Mouse (Mus musculus) kidney, postnatal 0 days (tissue): ENCODE results near the gene Amot. TPM values are rescaled to one million over a fixed set of nuclear protein-coding genes. Genes with fewer than 3 reads are reported as not detected.
A peak's percentile ranks its signal among the peaks of the same experiment; 100 is the strongest.

ENCODE experiments used
- ATAC-seq: fragments of 200-750 bp; cut with Nextera tagmentation; replicated peaks from 2 replicates; pipeline ENCODE4 v1.8.0; 2017; ENCODE audit warnings: low read depth, moderate number of reproducible peaks, moderate TSS enrichment, moderate library complexity; ENCODE audit not compliant: low FRiP score
- DNase-seq: peaks from one replicate; pipeline ENCODE4 v3.0.0-alpha.2; 2016; ENCODE audit warnings: low spot score
- H3K27ac ChIP-seq: fragments of 300-500 bp; sonication (generic); 2 replicates; pipeline ENCODE4 v1.5.1; 2014; ENCODE audit warnings: mild to moderate bottlenecking
- H3K27me3 ChIP-seq: fragments of 300-500 bp; sonication (generic); 2 replicates; pipeline ENCODE4 v1.6.1; 2014; ENCODE audit warnings: low read length, mixed read lengths; ENCODE audit not compliant: insufficient read depth
- H3K36me3 ChIP-seq: fragments of 300-500 bp; sonication (generic); 2 replicates; pipeline ENCODE4 v1.6.1; 2014; ENCODE audit warnings: low read length, mixed read lengths; ENCODE audit not compliant: insufficient read depth
- H3K4me1 ChIP-seq: fragments of 300-500 bp; sonication (generic); replicated peaks from 2 replicates; pipeline ENCODE4 v1.6.1; 2014; ENCODE audit warnings: antibody characterized with exemption, low read length, mixed read lengths; ENCODE audit not compliant: insufficient read depth
- H3K4me2 ChIP-seq: fragments of 300-500 bp; sonication (generic); 2 replicates; pipeline ENCODE4 v1.6.1; 2014; ENCODE audit warnings: mild to moderate bottlenecking, low read length, moderate library complexity, mixed read lengths
- H3K4me3 ChIP-seq: fragments of 300-500 bp; sonication (generic); replicated peaks from 2 replicates; pipeline ENCODE4 v1.5.1; 2014; ENCODE audit warnings: low read depth, low read length
- H3K9ac ChIP-seq: fragments of 300-500 bp; sonication (generic); 2 replicates; pipeline ENCODE4 v1.6.1; 2014; ENCODE audit warnings: low read depth, low read length
- H3K9me3 ChIP-seq: fragments of 300-500 bp; sonication (generic); replicated peaks from 2 replicates; pipeline ENCODE4 v1.6.1; 2016; ENCODE audit warnings: low read length, inconsistent platforms, mixed read lengths
- CTCF ChIP-seq: IDR thresholded peaks from 2 replicates; pipeline ENCODE4 v1.5.1; 2016; ENCODE audit warnings: antibody characterized with exemption, low read depth, mild to moderate bottlenecking, moderate library complexity
- WGBS: fragments of 180-500 bp; shearing (Covaris S2); extraction: QIAGEN DNeasy Blood & Tissue Kit; methylation state at CpG from one replicate; pipeline ENCODE4 v1.1.7; 2014; 5-methylcytosine and 5-hydroxymethylcytosine counted together
- polyA plus RNA-seq: library from polyadenylated mRNA; unstranded; fragments of >200 nt; fragmentation: Nextera tagmentation; extraction: Ambion mirVana; gene quantifications from 2 replicates; pipeline ENCODE4 v1.2.1, GENCODE M21; 2015

Amot gene
- 16.2 and 16.3 TPM in 2 replicates for polyA plus RNA-seq

DNA sequence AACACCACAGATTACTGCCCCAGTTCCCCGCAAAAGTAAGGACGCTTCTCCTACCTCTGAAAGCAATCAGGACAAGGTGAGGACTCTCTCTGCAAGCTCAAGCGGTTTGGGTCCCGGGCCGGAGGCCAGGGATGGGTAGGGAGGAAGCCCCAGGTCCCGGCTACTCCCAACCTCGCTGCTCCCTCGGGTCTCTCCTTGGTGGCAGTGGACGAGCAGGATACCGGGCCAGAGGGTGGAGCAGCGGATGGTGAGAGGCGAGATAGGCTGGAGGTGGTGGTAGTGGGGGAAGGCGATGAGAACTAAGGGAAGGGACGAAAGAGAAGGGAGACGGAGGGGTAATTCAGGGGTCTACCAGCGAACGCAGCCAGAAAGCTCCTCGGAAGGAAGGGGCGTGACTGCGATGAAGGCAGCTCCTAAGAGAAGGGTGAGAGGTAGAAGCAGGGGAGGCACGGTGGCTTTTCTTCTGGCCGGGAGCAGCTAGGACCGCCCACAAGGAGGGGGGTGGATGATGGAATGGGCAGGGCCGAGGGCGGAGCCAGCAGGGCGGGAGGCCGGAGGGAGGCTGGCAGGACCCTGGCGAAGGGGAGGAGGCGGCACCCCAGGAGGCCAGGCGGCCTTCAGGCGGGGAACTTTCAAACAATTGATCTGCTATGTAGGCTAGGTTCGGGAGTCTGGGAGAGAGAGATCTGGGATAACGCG is at the start of gene Amot:
Gene Amot, minus strand, starts transcription at position 465 of the 699 bp plus-strand sequence.
- Histone ChIP-seq H3K4me1 (no peaks in the 10 kb centered on the region), H3K27ac (peak within 1 kb of the TSS; percentile 68), H3K9ac (peak within 1 kb of the TSS; percentile 67), H3K27me3 (no peaks in the 10 kb centered on the region), H3K4me3 (peak within 1 kb of the TSS; percentile 54), H3K4me2 (peak within 1 kb of the TSS; percentile 56), H3K36me3 (no peaks in the 10 kb centered on the region), H3K9me3 (no peaks in the 10 kb centered on the region)
- no peak for TF ChIP-seq CTCF
- WGBS: 20% methylated on average over 34 of the region's 34 CpGs
- peak; percentile 94 for ATAC-seq
- peak; percentile 92 for DNase-seq

- Histone ChIP-seq H3K4me1 (no peaks in the 10 kb centered on the region), H3K9ac (no peak overlapping the region), H3K4me3 (no peak overlapping the region), H3K27ac (no peak overlapping the region), H3K9me3 (no peaks in the 10 kb centered on the region), H3K4me2 (no peak overlapping the region), H3K27me3 (no peaks in the 10 kb centered on the region), H3K36me3 (no peaks in the 10 kb centered on the region)
- TF ChIP-seq CTCF: no peak
- 74% methylated on average over 3 of the region's 3 CpGs for whole genome bisulfite sequencing
- no peak for DNase-seq
- no peak for ATAC-seq
Measured at GRCm38 (mm10) chrX:145545060-145545459, 40.1 kb upstream of the Amot start.

DNA sequence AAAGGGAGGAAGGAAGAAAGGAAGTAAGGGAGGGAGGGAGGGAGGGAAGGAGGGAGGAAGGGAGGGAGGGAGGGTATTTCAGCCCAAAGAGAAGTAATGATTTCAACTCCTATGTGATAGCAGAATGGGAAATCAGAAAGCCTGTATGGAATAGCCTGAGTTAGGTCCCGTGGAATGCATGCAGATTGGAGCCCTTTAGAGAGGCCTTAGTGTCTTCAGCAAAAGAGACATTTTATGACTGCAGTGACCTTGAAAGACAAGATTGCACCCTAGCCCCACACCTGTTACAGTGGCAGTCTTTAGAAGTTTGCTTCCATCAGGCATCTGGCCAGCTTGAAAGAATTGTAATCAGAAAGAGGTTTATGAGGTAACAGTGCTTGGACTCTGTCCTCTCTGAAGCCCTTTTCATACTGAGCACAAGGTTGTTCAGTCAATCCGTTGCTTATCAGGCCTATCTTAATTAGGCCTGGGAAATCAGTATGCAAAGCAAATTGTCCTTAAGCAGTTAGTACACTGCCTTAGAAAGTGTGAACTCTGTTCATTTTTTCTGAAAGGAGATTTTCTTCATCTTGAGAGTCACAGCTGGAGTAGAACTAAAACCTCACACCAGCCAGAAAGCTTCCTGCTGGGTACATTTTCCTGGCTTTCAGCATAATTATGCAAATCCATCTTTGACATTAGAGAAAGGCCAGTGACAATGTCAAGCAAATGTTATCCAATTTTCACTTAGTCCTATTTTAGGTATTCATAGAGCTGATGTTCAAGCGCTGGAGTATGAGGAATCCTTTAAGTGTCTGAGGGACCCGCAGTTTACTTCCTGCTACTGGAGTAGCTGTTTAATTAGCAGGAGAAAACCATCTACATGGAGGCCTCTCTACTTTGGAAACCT is 38.9 kb upstream of the Amot start:
- no peak overlapping the region for H3K4me3 ChIP-seq
- 66% methylated on average over 4 of the region's 4 CpGs for WGBS
- ATAC-seq (no peak), DNase-seq (no peak)
- no peak overlapping the region for H3K4me2 ChIP-seq
- H3K27ac ChIP-seq: no peak overlapping the region
- no peaks in the 10 kb centered on the region for H3K36me3 ChIP-seq
- no peaks in the 10 kb centered on the region for H3K4me1 ChIP-seq
- H3K9ac ChIP-seq: no peak overlapping the region
- no peaks in the 10 kb centered on the region for H3K27me3 ChIP-seq
- no peaks in the 10 kb centered on the region for H3K9me3 ChIP-seq
- no peak for TF ChIP-seq CTCF

- ATAC-seq (no peak), DNase-seq (no peak)
- Histone ChIP-seq H3K27ac (no peak overlapping the region), H3K36me3 (no peaks in the 10 kb centered on the region), H3K9ac (no peak overlapping the region), H3K4me2 (no peak overlapping the region), H3K4me3 (no peak overlapping the region), H3K9me3 (no peaks in the 10 kb centered on the region), H3K4me1 (no peaks in the 10 kb centered on the region), H3K27me3 (no peaks in the 10 kb centered on the region)
- no peak for TF ChIP-seq CTCF
- 86% methylated on average over 1 of the region's 1 CpGs for WGBS
Measured at GRCm38 (mm10) chrX:145541050-145541449, 36.1 kb upstream of the Amot start.

DNA sequence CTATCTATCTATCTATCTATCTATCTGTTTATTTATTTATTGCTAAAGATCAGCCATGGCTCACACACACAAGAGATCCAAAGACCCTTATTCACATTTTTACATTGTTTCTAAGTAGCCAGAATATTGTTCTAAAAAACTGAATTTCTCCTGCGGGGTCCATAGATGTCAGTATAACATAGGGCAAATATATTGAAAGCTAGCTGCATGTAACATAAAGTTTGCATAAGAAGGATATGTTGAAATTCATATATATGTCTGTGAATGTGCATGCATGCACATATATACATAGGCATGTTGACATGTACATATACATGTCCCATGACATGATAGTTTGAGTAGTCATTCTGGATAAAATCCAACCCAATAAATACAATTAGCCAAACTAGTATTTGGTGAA is 35.3 kb upstream of the Amot start:
- WGBS: 85% methylated on average over 1 of the region's 1 CpGs
- Histone ChIP-seq H3K36me3 (no peaks in the 10 kb centered on the region), H3K9me3 (no peaks in the 10 kb centered on the region), H3K4me1 (no peaks in the 10 kb centered on the region), H3K9ac (no peak overlapping the region), H3K4me2 (no peak overlapping the region), H3K27me3 (no peaks in the 10 kb centered on the region), H3K27ac (no peak overlapping the region), H3K4me3 (no peak overlapping the region)
- peak; percentile 50 for TF ChIP-seq CTCF
- ATAC-seq (no peak), DNase-seq (peak; percentile 4)

DNA sequence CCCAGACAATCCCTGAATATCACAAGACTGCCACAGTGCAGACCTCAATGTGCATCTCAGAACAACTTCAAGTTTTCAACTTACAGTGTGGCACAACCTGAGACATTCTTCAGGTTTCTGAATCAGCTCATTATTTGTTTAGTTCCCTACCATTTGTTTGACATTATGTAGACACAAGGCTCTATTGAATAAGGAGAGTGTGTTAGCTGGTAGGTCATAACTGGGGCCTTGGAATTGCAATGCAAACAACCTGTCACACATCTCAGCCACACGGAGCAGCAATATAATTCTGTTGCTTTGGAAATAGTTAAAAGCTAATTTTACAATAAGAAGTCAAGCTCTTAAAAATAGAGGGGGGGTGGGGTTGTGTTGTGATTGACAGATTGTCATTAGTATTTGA is 24.6 kb upstream of the Amot start:
- 67% methylated on average over 1 of the region's 1 CpGs for WGBS
- TF ChIP-seq CTCF: no peak

More for the DNA sequence above, 24.6 kb upstream of the Amot start:
- ATAC-seq (no peak), DNase-seq (no peak)
- no peak overlapping the region for H3K4me3 ChIP-seq
- H3K9me3 ChIP-seq: no peaks in the 10 kb centered on the region
- H3K27me3 ChIP-seq: no peaks in the 10 kb centered on the region
- H3K27ac ChIP-seq: no peak overlapping the region
- H3K9ac ChIP-seq: no peak overlapping the region
- H3K36me3 ChIP-seq: no peaks in the 10 kb centered on the region
- no peaks in the 10 kb centered on the region for H3K4me1 ChIP-seq
- no peak overlapping the region for H3K4me2 ChIP-seq
